Mouse (Mus musculus): Measurements from ENCODE around the gene Ppm1l. TPM values are rescaled to one million over a fixed set of nuclear protein-coding genes. Genes with fewer than 3 reads are reported as not detected.

The Ppm1l gene
- 9.6 and 10.5 TPM in 2 replicates for polyA plus RNA-seq (2015; fragmentation: Nextera tagmentation; extraction: Ambion mirVana)

DNA sequence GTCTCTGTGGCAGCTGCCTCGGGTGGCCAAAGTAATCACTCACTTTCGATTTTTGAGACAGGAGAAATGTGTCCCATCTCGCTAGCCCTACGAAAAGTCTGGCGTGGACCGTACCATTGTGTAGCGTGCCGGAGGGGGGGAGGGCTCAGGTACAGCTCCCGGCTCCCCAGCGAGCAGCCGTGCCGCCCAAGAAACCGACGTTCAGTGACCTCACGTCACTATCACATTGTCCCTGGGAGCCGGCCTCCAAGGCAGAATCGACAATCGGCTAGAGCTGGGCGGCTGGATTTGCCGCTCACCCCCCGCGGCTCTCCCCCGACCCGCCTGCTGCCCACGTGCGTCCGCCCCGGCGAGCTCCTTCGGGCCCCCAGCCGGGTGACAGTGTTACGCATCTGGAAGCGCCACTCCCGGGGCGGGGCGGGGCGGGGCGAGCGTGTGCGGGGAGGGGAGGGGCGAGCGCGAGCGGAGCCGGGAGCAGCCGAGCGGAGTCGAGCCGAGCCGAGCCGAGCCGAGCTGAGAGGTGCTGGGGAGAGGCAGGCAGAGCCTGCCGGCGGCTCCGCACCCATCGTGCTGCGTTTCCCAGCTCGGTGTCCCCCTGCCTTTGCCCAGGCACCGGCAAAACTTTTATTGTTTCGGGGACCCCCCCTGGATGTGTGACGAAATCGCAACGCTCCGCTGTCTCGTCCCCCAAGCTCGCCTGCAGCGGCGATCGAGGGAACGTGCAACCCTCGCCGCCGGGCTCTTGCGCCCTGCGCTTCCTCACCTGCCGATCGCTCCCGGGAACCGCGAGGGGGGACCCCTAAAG lies at the start of gene Ppm1l:
TSS of gene Ppm1l (plus strand) at position 471 of the 805 bp plus-strand sequence.
- Histone ChIP-seq H3K9ac (peak within 1 kb of the TSS; percentile 72), H3K36me3 (no peaks in the 10 kb centered on the region), H3K9me3 (no peaks in the 10 kb centered on the region), H3K27me3 (no peaks in the 10 kb centered on the region), H3K4me3 (peak within 1 kb of the TSS; percentile 75), H3K27ac (peak within 1 kb of the TSS; percentile 89), H3K4me2 (peak within 1 kb of the TSS; percentile 96), H3K4me1 (peaks cover 19% of the 10 kb centered on the region)
- ATAC-seq (ENCODE audit: insufficient number of reproducible peaks, low FRiP score, low TSS enrichment, low read depth), result peak; percentile 97
- WGBS, result under 1% methylated on average over 77 of the region's 80 CpGs

GRCm38 (mm10) chr3:69271812-69272211 lies 44.8 kb upstream of the Ppm1l start:
- WGBS, result 52% methylated on average over 7 of the region's 7 CpGs
- no peaks in the 10 kb centered on the region for H3K4me1 ChIP-seq
- H3K27ac ChIP-seq, result no peak overlapping the region
- no peaks in the 10 kb centered on the region for H3K9me3 ChIP-seq
- H3K27me3 ChIP-seq, result no peaks in the 10 kb centered on the region
- no peak overlapping the region for H3K4me2 ChIP-seq
- no peak overlapping the region for H3K4me3 ChIP-seq
- no peak for ATAC-seq (ENCODE audit: insufficient number of reproducible peaks, low FRiP score, low TSS enrichment, low read depth)
- no peaks in the 10 kb centered on the region for H3K36me3 ChIP-seq
- H3K9ac ChIP-seq, result no peak overlapping the region

- no peak overlapping the region for H3K27ac ChIP-seq
- no peaks in the 10 kb centered on the region for H3K4me1 ChIP-seq
- no peaks in the 10 kb centered on the region for H3K9me3 ChIP-seq
- ATAC-seq (ENCODE audit: insufficient number of reproducible peaks, low FRiP score, low TSS enrichment, low read depth), result no peak
- H3K4me3 ChIP-seq, result no peak overlapping the region
- no peaks in the 10 kb centered on the region for H3K27me3 ChIP-seq
- H3K4me2 ChIP-seq, result no peak overlapping the region
- no peaks in the 10 kb centered on the region for H3K36me3 ChIP-seq
- 85% methylated on average over 16 of the region's 16 CpGs for WGBS
- no peak overlapping the region for H3K9ac ChIP-seq
Measured at GRCm38 (mm10) chr3:69274018-69274663, 42.5 kb upstream of the Ppm1l start.

DNA sequence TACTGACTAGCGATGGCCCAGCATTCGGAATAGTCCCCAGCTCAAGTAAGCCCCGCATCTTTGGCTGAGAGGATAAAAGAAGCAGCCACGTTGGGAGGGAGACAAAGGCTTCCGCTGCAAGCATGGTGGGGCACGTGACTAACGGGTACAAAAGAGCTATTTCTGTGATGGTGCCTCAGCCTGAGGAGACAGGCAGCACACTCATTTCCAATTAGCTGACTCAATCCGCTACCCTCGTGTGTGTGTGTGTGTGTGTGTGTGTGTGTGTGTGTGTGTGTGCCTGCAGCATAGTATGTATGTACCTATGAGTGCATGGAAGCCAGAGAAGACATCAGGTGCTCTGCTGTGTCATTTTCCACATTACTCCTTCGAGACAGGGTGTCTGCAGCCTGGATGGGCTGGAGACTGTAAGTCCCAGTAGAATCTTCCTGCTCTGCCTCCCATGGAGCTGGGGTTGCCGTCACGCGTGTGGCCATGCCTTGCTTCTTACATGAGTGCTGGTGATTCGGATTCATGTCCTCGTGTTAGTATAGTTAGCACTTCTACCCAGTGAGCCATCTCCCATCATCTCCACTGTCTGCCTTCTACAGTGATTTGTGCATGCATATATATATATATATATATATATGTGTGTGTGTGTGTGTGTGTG lies 41.9 kb upstream of the Ppm1l start:
- no peak overlapping the region for H3K27ac ChIP-seq
- no peak overlapping the region for H3K4me3 ChIP-seq
- H3K4me2 ChIP-seq, result no peak overlapping the region
- H3K4me1 ChIP-seq, result no peaks in the 10 kb centered on the region
- no peaks in the 10 kb centered on the region for H3K9me3 ChIP-seq
- H3K36me3 ChIP-seq, result no peaks in the 10 kb centered on the region
- H3K27me3 ChIP-seq, result no peaks in the 10 kb centered on the region
- WGBS, result 76% methylated on average over 15 of the region's 15 CpGs
- no peak overlapping the region for H3K9ac ChIP-seq
- ATAC-seq (ENCODE audit: insufficient number of reproducible peaks, low FRiP score, low TSS enrichment, low read depth), result no peak

GRCm38 (mm10) chr3:69278648-69279047 lies 38.0 kb upstream of the Ppm1l start:
- Histone ChIP-seq H3K9me3 (no peaks in the 10 kb centered on the region), H3K4me3 (no peak overlapping the region), H3K27me3 (no peaks in the 10 kb centered on the region), H3K4me1 (no peaks in the 10 kb centered on the region), H3K36me3 (no peaks in the 10 kb centered on the region), H3K27ac (no peak overlapping the region), H3K9ac (no peak overlapping the region), H3K4me2 (no peak overlapping the region)
- 90% methylated on average over 6 of the region's 6 CpGs for WGBS
- no peak for ATAC-seq (ENCODE audit: insufficient number of reproducible peaks, low FRiP score, low TSS enrichment, low read depth)

DNA sequence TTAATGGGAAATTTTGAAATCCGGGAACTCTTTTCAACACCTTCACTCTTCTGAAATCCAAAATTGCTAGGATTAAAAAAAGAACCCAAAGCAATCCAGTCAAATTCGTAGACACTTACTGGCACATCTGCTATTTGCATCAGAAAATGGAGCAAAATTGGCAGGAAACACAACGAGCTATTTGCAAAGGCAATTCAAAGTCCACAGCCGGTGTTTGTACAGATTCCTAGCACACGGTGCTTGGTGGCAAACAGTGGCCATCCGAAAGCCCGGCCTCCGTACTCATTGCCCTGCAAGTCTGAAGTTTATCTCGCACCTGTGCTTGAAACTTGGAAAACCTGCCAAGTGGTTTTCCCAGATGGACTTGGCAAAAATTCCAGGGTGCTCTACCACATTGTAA lies 34.3 kb upstream of the Ppm1l start:
- H3K4me1 ChIP-seq, result no peaks in the 10 kb centered on the region
- H3K9ac ChIP-seq, result no peak overlapping the region
- WGBS, result 63% methylated on average over 9 of the region's 9 CpGs
- H3K9me3 ChIP-seq, result no peaks in the 10 kb centered on the region
- H3K4me2 ChIP-seq, result no peak overlapping the region
- no peak for ATAC-seq (ENCODE audit: insufficient number of reproducible peaks, low FRiP score, low TSS enrichment, low read depth)
- no peaks in the 10 kb centered on the region for H3K27me3 ChIP-seq
- no peaks in the 10 kb centered on the region for H3K36me3 ChIP-seq
- no peak overlapping the region for H3K27ac ChIP-seq
- H3K4me3 ChIP-seq, result no peak overlapping the region

DNA sequence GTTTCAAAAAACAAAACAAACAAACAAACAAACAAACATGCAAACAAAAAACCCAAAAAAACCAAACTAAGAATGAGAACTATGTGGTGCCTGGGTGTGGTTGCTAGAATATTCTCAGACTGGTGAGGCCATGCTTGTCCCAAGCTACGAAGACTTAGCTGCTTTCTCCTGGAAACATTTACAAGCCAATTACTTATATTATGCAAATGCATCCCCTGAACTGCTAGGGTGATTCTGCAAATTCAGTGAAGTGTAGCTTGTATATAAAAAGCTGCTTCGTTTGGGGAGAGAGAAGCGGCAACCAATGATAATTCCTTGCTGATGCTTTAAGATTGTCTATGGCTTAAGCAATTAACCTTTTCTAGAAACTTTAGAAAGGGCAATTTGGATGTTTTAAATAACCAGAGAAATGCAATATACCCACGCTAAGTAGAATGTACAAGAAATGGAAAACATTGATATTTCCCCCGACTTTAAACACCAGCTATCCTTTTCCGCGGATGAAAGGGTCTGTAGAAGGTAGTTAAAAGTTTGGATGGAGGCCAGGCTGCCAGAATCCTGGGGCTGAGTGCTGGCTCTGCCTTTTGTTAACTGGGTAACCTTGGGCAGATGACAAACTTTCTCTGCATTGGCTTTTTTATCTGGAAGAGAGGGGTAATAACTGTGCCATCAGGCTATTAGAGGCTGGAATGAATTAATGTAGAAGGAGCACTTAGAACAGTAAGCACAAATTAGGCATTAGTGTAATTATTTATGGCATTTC lies 33.4 kb upstream of the Ppm1l start:
- ATAC-seq (ENCODE audit: insufficient number of reproducible peaks, low FRiP score, low TSS enrichment, low read depth), result no peak
- H3K27me3 ChIP-seq, result no peaks in the 10 kb centered on the region
- H3K9ac ChIP-seq, result no peak overlapping the region
- WGBS, result 38% methylated on average over 7 of the region's 7 CpGs
- no peaks in the 10 kb centered on the region for H3K9me3 ChIP-seq
- no peaks in the 10 kb centered on the region for H3K36me3 ChIP-seq
- no peak overlapping the region for H3K4me2 ChIP-seq
- no peaks in the 10 kb centered on the region for H3K4me1 ChIP-seq
- no peak overlapping the region for H3K4me3 ChIP-seq
- no peak overlapping the region for H3K27ac ChIP-seq

DNA sequence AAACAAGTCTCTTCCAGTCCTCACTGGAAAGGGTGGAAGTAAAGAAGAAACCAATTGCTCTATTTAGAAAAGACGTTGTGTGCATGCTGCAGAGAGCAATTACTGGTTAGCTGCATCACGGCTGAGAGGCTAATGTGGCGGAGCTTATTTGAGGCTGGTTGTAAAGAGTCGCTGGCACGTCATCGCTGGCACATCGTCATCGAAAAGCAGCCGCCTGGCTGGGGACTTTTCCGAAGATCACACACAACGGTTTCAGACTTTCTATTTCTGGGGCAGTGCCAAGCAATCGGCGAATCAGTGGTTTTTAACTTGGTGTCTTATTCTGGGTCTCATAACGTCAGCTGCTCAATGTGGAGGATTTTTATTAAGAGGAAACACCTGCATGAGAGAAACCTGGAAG lies 26.8 kb upstream of the Ppm1l start:
- Histone ChIP-seq H3K4me2 (peak overlapping the region; percentile 21), H3K9me3 (no peaks in the 10 kb centered on the region), H3K36me3 (no peaks in the 10 kb centered on the region), H3K4me3 (no peak overlapping the region), H3K27ac (peak overlapping the region; percentile 43; the same call in 1 of the 2 replicates), H3K9ac (no peak overlapping the region), H3K27me3 (no peaks in the 10 kb centered on the region), H3K4me1 (peaks cover 13% of the 10 kb centered on the region; the same call in 1 of the 2 replicates)
- WGBS, result 36% methylated on average over 14 of the region's 14 CpGs
- ATAC-seq (ENCODE audit: insufficient number of reproducible peaks, low FRiP score, low TSS enrichment, low read depth), result no peak

- peak; percentile 35; the same call in 1 of the 2 replicates for ATAC-seq (ENCODE audit: insufficient number of reproducible peaks, low FRiP score, low TSS enrichment, low read depth)
- Histone ChIP-seq H3K4me3 (no peak overlapping the region), H3K9me3 (no peaks in the 10 kb centered on the region), H3K4me1 (peaks cover 13% of the 10 kb centered on the region; the same call in 1 of the 2 replicates), H3K4me2 (peak overlapping the region; percentile 21; the same call in 1 of the 2 replicates), H3K9ac (no peak overlapping the region), H3K36me3 (no peaks in the 10 kb centered on the region), H3K27ac (peak overlapping the region; percentile 43; the same call in 1 of the 2 replicates), H3K27me3 (no peaks in the 10 kb centered on the region)
- WGBS, result 52% methylated on average over 7 of the region's 7 CpGs
Measured at GRCm38 (mm10) chr3:69290294-69290693, 26.4 kb upstream of the Ppm1l start.

DNA sequence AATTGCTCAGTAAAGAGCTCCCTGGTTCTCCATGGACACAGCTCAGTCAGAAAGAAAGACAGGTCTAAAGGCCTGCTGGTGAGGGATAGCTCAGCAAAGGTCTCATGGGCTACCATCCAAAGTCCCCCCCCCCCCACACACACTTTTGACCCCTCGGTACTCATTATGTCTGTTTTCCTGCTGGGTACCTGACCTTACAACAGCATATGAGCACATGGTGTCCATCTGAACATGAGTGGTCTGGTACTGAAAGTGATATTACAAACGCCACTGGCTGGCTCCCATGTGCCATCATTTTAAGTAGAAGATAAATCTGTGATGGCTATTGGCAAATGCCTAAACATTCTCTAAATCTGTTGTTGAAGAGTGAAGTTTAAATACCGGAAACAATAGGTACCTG lies 25.8 kb upstream of the Ppm1l start:
- no peaks in the 10 kb centered on the region for H3K9me3 ChIP-seq
- no peak overlapping the region for H3K9ac ChIP-seq
- WGBS, result 82% methylated on average over 3 of the region's 3 CpGs
- H3K4me3 ChIP-seq, result no peak overlapping the region
- H3K36me3 ChIP-seq, result no peaks in the 10 kb centered on the region
- H3K4me1 ChIP-seq, result peaks cover 13% of the 10 kb centered on the region; the same call in 1 of the 2 replicates
- H3K27me3 ChIP-seq, result no peaks in the 10 kb centered on the region
- ATAC-seq (ENCODE audit: insufficient number of reproducible peaks, low FRiP score, low TSS enrichment, low read depth), result no peak
- no peak overlapping the region for H3K27ac ChIP-seq
- H3K4me2 ChIP-seq, result no peak overlapping the region

GRCm38 (mm10) chr3:69292628-69293027 lies 24.0 kb upstream of the Ppm1l start:
- Histone ChIP-seq H3K27me3 (no peaks in the 10 kb centered on the region), H3K9me3 (no peaks in the 10 kb centered on the region), H3K4me3 (no peak overlapping the region), H3K9ac (no peak overlapping the region), H3K27ac (no peak overlapping the region), H3K4me1 (peaks cover 13% of the 10 kb centered on the region; the same call in 1 of the 2 replicates), H3K4me2 (no peak overlapping the region), H3K36me3 (no peaks in the 10 kb centered on the region)
- no peak for ATAC-seq (ENCODE audit: insufficient number of reproducible peaks, low FRiP score, low TSS enrichment, low read depth)
- WGBS, result 61% methylated on average over 1 of the region's 1 CpGs
